Mouse (Mus musculus) heart, adult 2 months (tissue): ENCODE measurements around the gene Mypop. TPM values are rescaled to one million over a fixed set of nuclear protein-coding genes. Genes with fewer than 3 reads are reported as not detected.
A peak's percentile ranks its signal among the peaks of the same experiment; 100 is the strongest.

ENCODE experiments used
- DNase-seq, 2 experiments: peaks; one replicate each; pipeline ENCODE4 v3.0.0; 2021
- H3K27ac ChIP-seq: fragments of 200-600 bp; 2 replicates; pipeline ENCODE4 v1.8.1; 2022
- H3K27me3 ChIP-seq: fragments of 200-500 bp; 2 replicates; pipeline ENCODE4 v1.6.1; 2012; ENCODE audit warnings: mild to moderate bottlenecking, low read length, inconsistent platforms, mixed read lengths; ENCODE audit not compliant: control insufficient read depth, insufficient read depth
- H3K36me3 ChIP-seq: fragments of 200-500 bp; 2 replicates; pipeline ENCODE4 v1.6.1; 2012; ENCODE audit warnings: low read length, inconsistent platforms; ENCODE audit not compliant: control insufficient read depth, insufficient read depth
- H3K4me1 ChIP-seq: fragments of 200-500 bp; 2 replicates; pipeline ENCODE4 v1.6.1; 2011; ENCODE audit warnings: low read length; ENCODE audit not compliant: control insufficient read depth, insufficient read depth
- H3K4me3 ChIP-seq: fragments of 200-600 bp; 2 replicates; pipeline ENCODE4 v1.8.1; 2022
- H3K79me2 ChIP-seq: fragments of 200-500 bp; replicated peaks from 2 replicates; pipeline ENCODE4 v1.6.1; 2012; ENCODE audit warnings: mild to moderate bottlenecking, inconsistent platforms, low read length, moderate library complexity, mixed read lengths; ENCODE audit not compliant: control insufficient read depth, insufficient read depth
- H3K9ac ChIP-seq: fragments of 200-500 bp; 2 replicates; pipeline ENCODE4 v1.6.1; 2012; ENCODE audit warnings: low read depth, mild to moderate bottlenecking, control low read depth, inconsistent platforms, low read length, mixed read lengths
- CTCF ChIP-seq: fragments of 200-600 bp; IDR thresholded peaks from 2 replicates; pipeline ENCODE4 v1.8.1; 2022; ENCODE audit warnings: antibody characterized with exemption, mild to moderate bottlenecking, moderate library complexity
- EP300 ChIP-seq: fragments of 200-500 bp; IDR thresholded peaks from 2 replicates; pipeline ENCODE4 v1.6.1; 2011; ENCODE audit warnings: low read depth, low read length, control low read depth; ENCODE audit not compliant: insufficient read depth
- POLR2A ChIP-seq: fragments of 200-500 bp; IDR thresholded peaks from 2 replicates; pipeline ENCODE4 v1.6.1; 2011; ENCODE audit warnings: mild to moderate bottlenecking, low read depth, low read length, control low read depth; ENCODE audit not compliant: insufficient read depth
- WGBS: fragments of 180-500 bp; shearing (Covaris S2); methylation state at CpG from one replicate; pipeline ENCODE4 v1.1.7; 2018; 5-methylcytosine and 5-hydroxymethylcytosine counted together
- intact Hi-C: fragments of 180-260 bp; cut with DNase I; formaldehyde crosslinking; loops from one replicate; pipeline ENCODE4 v1.15.1; 2025
- polyA plus RNA-seq: library from polyadenylated mRNA; depleted of rRNA; stranded (reverse); fragments of >200 nt; gene quantifications from 2 replicates; pipeline ENCODE4 v1.2.3, GENCODE M21; 2012
- total RNA-seq, 2 experiments: library from RNA; stranded (reverse); gene quantifications; 2 replicates each; pipeline ENCODE4 v1.2.3; 2021

The Mypop gene
- total and polyA plus RNA-seq, 3 experiments, result 3.5 to 4.0 (median 3.9) TPM

GRCm38 (mm10) chr7:19001807-19002085 lies 10.7 kb downstream of the Mypop start:
- Histone ChIP-seq H3K27ac (peak overlapping the region; percentile 94), H3K4me1 (peaks cover 2% of the 10 kb centered on the region; the same call in 1 of the 2 replicates), H3K36me3 (peaks cover 2% of the 10 kb centered on the region), H3K4me3 (peak overlapping the region; percentile 45; the same call in 1 of the 2 replicates), H3K9ac (no peak overlapping the region), H3K79me2 (peaks cover 4% of the 10 kb centered on the region; the same call in 1 of the 2 replicates), H3K27me3 (no peaks in the 10 kb centered on the region)
- WGBS, result 59% methylated on average over 3 of the region's 3 CpGs
- no peak for TF ChIP-seq EP300
- TF ChIP-seq CTCF, result no peak
- no peak for TF ChIP-seq POLR2A
- DNase-seq, result no peak
- intact Hi-C loops, result no loop called here

DNA sequence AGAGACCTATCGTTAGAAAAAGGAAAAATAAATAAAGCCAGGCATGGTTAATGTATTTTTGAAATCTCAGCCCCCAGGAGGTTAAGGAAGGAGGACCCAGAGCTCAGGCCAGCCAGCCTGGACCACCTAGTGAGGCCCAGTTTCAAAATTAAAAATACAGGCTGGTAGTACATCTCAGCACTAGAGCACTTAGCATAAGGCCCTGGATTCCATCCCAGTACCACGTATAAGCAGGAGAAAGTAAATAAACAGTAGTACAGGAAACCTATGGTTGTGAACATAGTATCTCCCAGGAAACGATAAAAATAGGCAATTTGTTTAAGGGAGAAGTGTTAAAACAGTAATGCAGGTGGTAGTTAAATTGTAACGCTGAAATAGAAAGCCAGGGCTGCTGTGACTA lies 11.1 kb downstream of the Mypop start:
- H3K27me3 ChIP-seq, result no peaks in the 10 kb centered on the region
- TF ChIP-seq CTCF (no peak), POLR2A (no peak), EP300 (no peak)
- peak overlapping the region; percentile 78; the same call in 1 of the 2 replicates for H3K9ac ChIP-seq
- no peak overlapping the region; the same call in 1 of the 2 replicates for H3K4me3 ChIP-seq
- peak overlapping the region; percentile 94 for H3K27ac ChIP-seq
- peaks cover 2% of the 10 kb centered on the region for H3K36me3 ChIP-seq
- H3K79me2 ChIP-seq, result peaks cover 4% of the 10 kb centered on the region; the same call in 1 of the 2 replicates
- no peak for DNase-seq
- WGBS, result 20% methylated on average over 4 of the region's 4 CpGs
- H3K4me1 ChIP-seq, result peaks cover 2% of the 10 kb centered on the region; the same call in 1 of the 2 replicates
- intact Hi-C loops, result no loop called here

GRCm38 (mm10) chr7:19002848-19003498 lies 11.9 kb downstream of the Mypop start:
- Histone ChIP-seq H3K4me1 (peaks cover 2% of the 10 kb centered on the region; the same call in 1 of the 2 replicates), H3K27me3 (no peaks in the 10 kb centered on the region), H3K27ac (peak overlapping the region; percentile 94), H3K9ac (peak overlapping the region; percentile 78), H3K4me3 (peak overlapping the region; percentile 54), H3K79me2 (peaks cover 4% of the 10 kb centered on the region; the same call in 1 of the 2 replicates), H3K36me3 (peaks cover 2% of the 10 kb centered on the region)
- 2% methylated on average over 17 of the region's 17 CpGs for WGBS
- peak; percentile 78 to 86 for DNase-seq
- intact Hi-C loops, result no loop called here
- TF ChIP-seq EP300, result no peak; the same call in 1 of the 2 replicates
- TF ChIP-seq POLR2A, result peak; percentile 48; the same call in 1 of the 2 replicates

DNA sequence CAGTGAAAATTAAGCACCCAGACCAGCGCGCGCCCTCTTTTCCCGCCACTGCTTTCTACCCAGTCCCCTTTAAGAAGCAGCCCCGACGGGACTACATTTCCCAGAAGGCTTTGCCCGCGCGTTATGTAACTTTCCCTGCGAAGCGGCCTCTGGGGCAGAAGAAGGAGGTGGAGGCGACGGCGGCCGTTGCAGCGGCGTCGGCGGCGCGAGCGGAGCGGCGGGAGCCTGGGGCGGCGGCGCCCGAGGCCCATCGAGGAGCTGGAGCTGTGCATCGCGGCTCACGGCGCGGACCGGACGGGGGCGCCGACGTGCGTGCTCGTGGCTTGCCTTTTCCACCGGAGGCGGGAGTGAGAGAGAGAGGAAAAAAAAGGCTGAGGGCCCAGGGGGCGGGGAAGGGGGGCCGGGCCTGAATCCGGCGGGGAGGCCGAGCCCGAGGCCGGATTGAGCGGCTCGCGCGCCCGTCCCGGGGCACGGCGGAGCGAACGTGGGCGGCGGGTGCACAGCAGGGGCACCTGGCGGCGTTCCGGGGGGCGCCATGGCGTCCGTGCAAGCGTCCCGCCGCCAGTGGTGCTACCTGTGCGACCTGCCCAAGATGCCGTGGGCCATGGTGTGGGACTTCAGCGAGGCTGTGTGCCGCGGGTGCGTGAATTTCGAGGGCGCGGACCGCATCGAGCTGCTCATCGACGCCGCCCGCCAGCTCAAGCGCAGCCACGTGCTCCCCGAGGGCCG lies 13.0 kb downstream of the Mypop start, which contains the start of gene Irf2bp1:
Gene Irf2bp1 (plus strand): TSS at position 143 of the 729 bp plus-strand sequence.
- Histone ChIP-seq H3K4me1 (peaks cover 2% of the 10 kb centered on the region; the same call in 1 of the 2 replicates), H3K4me3 (peak within 1 kb of the TSS; percentile 72), H3K79me2 (peaks cover 4% of the 10 kb centered on the region; the same call in 1 of the 2 replicates), H3K9ac (peak within 1 kb of the TSS; percentile 99), H3K36me3 (peaks cover 2% of the 10 kb centered on the region), H3K27ac (peak within 1 kb of the TSS; percentile 96), H3K27me3 (no peaks in the 10 kb centered on the region)
- intact Hi-C loops, result no loop called here
- peak; percentile 95 to 96 for DNase-seq
- WGBS, result under 1% methylated on average over 89 of the region's 90 CpGs
- TF ChIP-seq EP300 (no peak; the same call in 1 of the 2 replicates), CTCF (peak; percentile 20; the same call in 1 of the 2 replicates), POLR2A (peak; percentile 72)

GRCm38 (mm10) chr7:19004631-19005079 lies 13.6 kb downstream of the Mypop start:
- intact Hi-C loops, result no loop called here
- peak overlapping the region; percentile 96 for H3K27ac ChIP-seq
- peaks cover 2% of the 10 kb centered on the region for H3K36me3 ChIP-seq
- H3K79me2 ChIP-seq, result peaks cover 4% of the 10 kb centered on the region; the same call in 1 of the 2 replicates
- no peak for DNase-seq
- H3K4me1 ChIP-seq, result peaks cover 2% of the 10 kb centered on the region; the same call in 1 of the 2 replicates
- TF ChIP-seq EP300 (no peak), POLR2A (no peak), CTCF (no peak)
- no peaks in the 10 kb centered on the region for H3K27me3 ChIP-seq
- WGBS, result 9% methylated on average over 34 of the region's 34 CpGs
- peak overlapping the region; percentile 99 for H3K9ac ChIP-seq
- H3K4me3 ChIP-seq, result peak overlapping the region; percentile 72
